Mouse (Mus musculus) MEL (cell line): ENCODE results near the gene Arl2bp.

Source experiments
- CTCF ChIP-seq, 3 experiments: IDR thresholded peaks in 2 of 3; conservative IDR thresholded peaks in 1 of 3; 2 replicates each; pipeline ENCODE4 v1.5.1; 2011 to 2012; ENCODE audit warnings: low read length in 3 of 3, low read depth in 2 of 3, mild to moderate bottlenecking in 2 of 3, improper control_type of control experiment in 1 of 3, inconsistent platforms in 1 of 3, mixed read lengths in 1 of 3, moderate library complexity in 1 of 3; ENCODE audit not compliant: control insufficient read depth in 1 of 3, insufficient read depth in 1 of 3, poor library complexity in 1 of 3, severe bottlenecking in 1 of 3
- ETS1 ChIP-seq: IDR thresholded peaks from 2 replicates; pipeline ENCODE4 v1.6.1; 2012; ENCODE audit warnings: low read depth, mild to moderate bottlenecking, inconsistent platforms, low read length, improper control_type of control experiment, moderate library complexity
- MAX ChIP-seq: IDR thresholded peaks from 2 replicates; pipeline ENCODE4 v1.6.1; 2011; ENCODE audit warnings: low read length, improper control_type of control experiment
- POLR2A ChIP-seq, 2 experiments: IDR thresholded peaks; 2 replicates each; pipeline ENCODE4 v1.6.1; 2011 to 2012; ENCODE audit warnings: low read length in 2 of 2, mild to moderate bottlenecking in 2 of 2, control low read depth in 1 of 2, improper control_type of control experiment in 1 of 2, low read depth in 1 of 2, moderate library complexity in 1 of 2; ENCODE audit not compliant: control insufficient read depth in 1 of 2, insufficient read depth in 1 of 2, poor library complexity in 1 of 2
- SMC3 ChIP-seq: IDR thresholded peaks from 2 replicates; pipeline ENCODE4 v1.6.1; 2011; ENCODE audit warnings: low read depth, low read length, improper control_type of control experiment
- USF1 ChIP-seq: IDR thresholded peaks from 2 replicates; pipeline ENCODE4 v1.6.1; 2014; ENCODE audit warnings: low read depth, mild to moderate bottlenecking, inconsistent platforms, low read length, improper control_type of control experiment, moderate library complexity

- TF ChIP-seq CTCF (IDR thresholded peaks at IDR 0.05 in 2 of 3, conservative IDR thresholded peaks at IDR 0.05 in 1 of 3; ENCODE audit: control insufficient read depth in 1 of 3, insufficient read depth in 1 of 3, low read depth in 2 of 3, low read length in 3 of 3, poor library complexity in 1 of 3, severe bottlenecking in 1 of 3) (no peak), POLR2A (IDR thresholded peaks at IDR 0.05; ENCODE audit: control insufficient read depth in 1 of 2, insufficient read depth in 1 of 2, low read depth in 1 of 2, low read length in 2 of 2, poor library complexity in 1 of 2) (no peak), ETS1 (no peak), USF1 (no peak), SMC3 (no peak), MAX (no peak)
Observed at GRCm38 (mm10) chr8:94660418-94660817, 6.0 kb upstream of the Arl2bp start.
